Mouse (Mus musculus) cortical plate, adult 2 months (tissue): ENCODE results near the gene Mri1.

Source experiments
- CTCF ChIP-seq: fragments of 200-500 bp; IDR thresholded peaks from 2 replicates; pipeline ENCODE4 v1.5.1; 2011; ENCODE audit warnings: mild to moderate bottlenecking, control low read depth, low read length; ENCODE audit not compliant: insufficient read depth; ENCODE audit errors: extremely low read depth
- POLR2A ChIP-seq: fragments of 200-500 bp; IDR thresholded peaks from 2 replicates; pipeline ENCODE4 v1.6.1; 2011; ENCODE audit warnings: mild to moderate bottlenecking, low read length, control low read depth; ENCODE audit not compliant: insufficient read depth; ENCODE audit errors: extremely low read depth

DNA sequence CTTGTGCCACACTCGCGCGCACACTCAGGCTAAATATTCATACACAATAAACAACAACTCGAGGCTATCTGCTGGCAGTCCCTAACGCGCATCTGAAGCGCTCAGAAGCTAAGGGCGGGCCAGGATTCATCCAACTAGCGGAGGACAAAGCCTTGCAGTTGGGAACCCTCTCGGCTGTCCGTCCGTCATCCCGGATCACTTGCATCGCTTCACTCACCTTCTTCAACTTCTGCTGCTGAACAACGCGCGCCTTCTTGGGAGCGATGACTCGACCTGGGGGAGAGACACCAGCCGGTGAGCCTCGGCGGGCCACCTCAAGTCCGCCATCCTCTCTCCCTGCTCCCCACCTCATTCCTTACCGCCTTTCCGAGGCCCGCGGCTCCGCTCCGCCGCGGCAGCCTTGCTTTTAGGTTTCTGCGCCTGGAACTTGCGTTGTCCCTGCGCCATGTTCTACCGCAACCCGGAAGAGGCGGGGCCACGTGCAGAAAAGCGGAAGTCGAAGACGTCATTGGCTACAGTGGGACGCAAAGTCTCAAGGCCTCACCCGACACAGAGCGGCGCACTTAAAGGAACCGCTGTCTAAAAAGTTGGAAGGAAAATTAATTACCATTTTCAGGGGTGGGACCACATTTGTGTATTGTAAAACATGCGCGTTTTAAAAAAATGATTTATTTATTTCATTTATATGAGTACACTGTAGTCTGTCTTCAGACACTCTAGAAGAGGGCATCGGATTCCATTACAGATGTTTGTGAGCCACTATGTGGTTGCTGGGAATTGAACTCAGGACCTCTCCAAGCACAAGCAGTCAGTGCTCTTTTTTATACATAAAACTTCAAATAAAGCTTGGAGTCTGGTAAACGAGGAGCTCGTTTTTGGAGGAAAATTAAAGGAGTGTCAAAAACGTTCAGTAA is 7.6 kb downstream of the Mri1 start, which contains the start of gene D8Ertd738e:
- TF ChIP-seq CTCF (no peak), POLR2A (peak; percentile 95)
